Mouse (Mus musculus) forebrain, embryonic 16.5 days (tissue): ENCODE data around the gene Tial1. TPM values are rescaled to one million over a fixed set of nuclear protein-coding genes. Genes with fewer than 3 reads are reported as not detected.

ENCODE experiments used
- ATAC-seq: fragments of 200-750 bp; cut with Nextera tagmentation; 2 replicates; pipeline ENCODE4 v1.8.0; 2017; ENCODE audit warnings: mild to moderate bottlenecking, moderate library complexity
- H3K27ac ChIP-seq: fragments of 300-500 bp; sonication (generic); 2 replicates; pipeline ENCODE4 v1.5.1; 2014; ENCODE audit warnings: low read length, control low read depth
- H3K27me3 ChIP-seq: fragments of 300-500 bp; sonication (generic); replicated peaks from 2 replicates; pipeline ENCODE4 v1.6.1; 2014; ENCODE audit warnings: low read length; ENCODE audit not compliant: control insufficient read depth, insufficient read depth
- H3K36me3 ChIP-seq: fragments of 300-500 bp; sonication (generic); 2 replicates; pipeline ENCODE4 v1.6.1; 2014; ENCODE audit not compliant: control insufficient read depth, insufficient read depth
- H3K4me1 ChIP-seq: fragments of 300-500 bp; sonication (generic); replicated peaks from 2 replicates; pipeline ENCODE4 v1.6.1; 2014; ENCODE audit warnings: low read length; ENCODE audit not compliant: control insufficient read depth, insufficient read depth
- H3K4me2 ChIP-seq: fragments of 300-500 bp; sonication (generic); 2 replicates; pipeline ENCODE4 v1.6.1; 2014; ENCODE audit warnings: mild to moderate bottlenecking, low read length, control low read depth
- H3K4me3 ChIP-seq: fragments of 300-500 bp; sonication (generic); replicated peaks from 2 replicates; pipeline ENCODE4 v1.5.1; 2014; ENCODE audit warnings: mild to moderate bottlenecking, low read length, control low read depth
- H3K9ac ChIP-seq: fragments of 300-500 bp; sonication (generic); replicated peaks from 2 replicates; pipeline ENCODE4 v1.6.1; 2014; ENCODE audit warnings: low read depth, low read length, control low read depth
- H3K9me3 ChIP-seq: fragments of 300-500 bp; sonication (generic); 2 replicates; pipeline ENCODE4 v1.6.1; 2016; ENCODE audit warnings: low read length; ENCODE audit not compliant: control insufficient read depth
- WGBS: fragments of 180-500 bp; shearing (Covaris S2); extraction: QIAGEN DNeasy Blood & Tissue Kit; methylation state at CpG from one replicate; pipeline ENCODE4 v1.1.7; 2014; 5-methylcytosine and 5-hydroxymethylcytosine counted together
- polyA plus RNA-seq: library from polyadenylated mRNA; unstranded; fragments of >200 nt; fragmentation: Nextera tagmentation; extraction: Ambion mirVana; gene quantifications from 2 replicates; pipeline ENCODE4 v1.2.1, GENCODE M21; 2015

Tial1 gene
- polyA plus RNA-seq, 1 experiment from 2014 or later = 33.0 TPM

GRCm38 (mm10) chr7:128419690-128420089 is 41.8 kb downstream of the Tial1 start:
- no peak overlapping the region for H3K4me3 ChIP-seq
- H3K4me1 ChIP-seq = peaks cover 15% of the 10 kb centered on the region
- no peak overlapping the region for H3K9ac ChIP-seq
- ATAC-seq = no peak
- H3K27ac ChIP-seq = no peak overlapping the region
- H3K4me2 ChIP-seq = no peak overlapping the region
- H3K9me3 ChIP-seq = no peaks in the 10 kb centered on the region
- peaks cover 48% of the 10 kb centered on the region for H3K27me3 ChIP-seq
- H3K36me3 ChIP-seq = no peaks in the 10 kb centered on the region
- 1% methylated on average over 9 of the region's 9 CpGs for WGBS

DNA sequence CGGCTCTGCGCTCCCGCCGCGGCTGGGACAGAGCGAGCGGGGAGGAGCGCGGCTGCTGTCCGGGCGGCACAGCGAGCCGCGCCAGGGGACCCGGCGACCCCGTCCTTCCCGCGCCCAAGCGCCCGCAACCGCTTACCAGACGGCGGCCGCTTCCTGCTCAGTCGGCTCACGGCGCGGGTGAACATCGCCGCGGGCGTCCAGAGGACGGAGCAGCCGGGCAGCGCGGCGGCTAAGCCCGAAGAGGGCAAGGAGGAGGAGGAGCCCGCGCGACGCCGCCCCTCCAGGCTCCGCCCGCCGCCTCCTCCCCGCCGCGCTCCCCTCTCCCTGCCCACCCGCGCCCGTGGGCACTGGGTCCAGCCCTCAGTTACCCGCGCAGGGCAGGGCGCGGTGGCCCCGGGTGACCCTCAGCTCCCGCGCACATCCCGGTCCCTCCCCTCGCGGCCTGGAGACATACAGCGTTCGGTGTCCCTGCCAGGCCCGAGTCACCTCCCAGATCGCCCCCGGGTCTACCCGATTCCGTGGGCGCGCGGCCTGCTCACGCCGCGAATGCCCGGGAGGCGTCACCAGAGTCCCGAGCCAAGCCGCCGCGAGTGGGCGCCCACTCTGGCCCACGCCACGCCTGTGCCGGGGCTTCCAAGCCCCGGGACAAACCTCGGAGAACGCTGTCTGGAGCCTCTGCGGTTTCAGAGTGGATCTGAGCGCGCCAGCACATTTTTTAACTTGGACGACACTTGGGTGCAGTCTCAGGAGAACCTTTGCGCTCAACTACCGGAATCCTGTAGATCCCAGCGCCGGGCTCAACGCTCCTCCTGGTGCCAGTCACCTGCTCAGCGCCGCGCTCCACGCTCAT is 43.4 kb downstream of the Tial1 start, which contains the start of gene Rgs10:
Gene Rgs10, minus strand, starts transcription at position 829 of the 850 bp plus-strand sequence.
- peak; percentile 86 for ATAC-seq
- peaks cover 15% of the 10 kb centered on the region for H3K4me1 ChIP-seq
- H3K9me3 ChIP-seq = no peaks in the 10 kb centered on the region
- H3K36me3 ChIP-seq = no peaks in the 10 kb centered on the region
- peaks cover 48% of the 10 kb centered on the region for H3K27me3 ChIP-seq
- peak within 1 kb of the TSS; percentile 76 for H3K4me3 ChIP-seq
- H3K27ac ChIP-seq = no peak within 1 kb of the TSS
- peak within 1 kb of the TSS; percentile 96 for H3K4me2 ChIP-seq
- H3K9ac ChIP-seq = peak within 1 kb of the TSS; percentile 69
- WGBS = under 1% methylated on average over 72 of the region's 102 CpGs

- Histone ChIP-seq H3K9me3 (no peaks in the 10 kb centered on the region), H3K27ac (no peak overlapping the region), H3K4me2 (peak overlapping the region; percentile 96), H3K4me3 (peak overlapping the region; percentile 76), H3K9ac (peak overlapping the region; percentile 69), H3K4me1 (peaks cover 15% of the 10 kb centered on the region), H3K36me3 (no peaks in the 10 kb centered on the region), H3K27me3 (peaks cover 48% of the 10 kb centered on the region)
- 3% methylated on average over 32 of the region's 32 CpGs for WGBS
- ATAC-seq = peak; percentile 32; the same call in 1 of the 2 replicates
Observed at GRCm38 (mm10) chr7:128417226-128417929, 44.1 kb downstream of the Tial1 start.

- Histone ChIP-seq H3K4me2 (no peak overlapping the region), H3K4me1 (peaks cover 15% of the 10 kb centered on the region), H3K4me3 (peak overlapping the region; percentile 76), H3K27me3 (peaks cover 44% of the 10 kb centered on the region), H3K27ac (no peak overlapping the region), H3K36me3 (no peaks in the 10 kb centered on the region), H3K9me3 (no peaks in the 10 kb centered on the region), H3K9ac (no peak overlapping the region)
- no peak for ATAC-seq
- WGBS = 61% methylated on average over 6 of the region's 6 CpGs
Observed at GRCm38 (mm10) chr7:128416664-128417063, 44.9 kb downstream of the Tial1 start.

DNA sequence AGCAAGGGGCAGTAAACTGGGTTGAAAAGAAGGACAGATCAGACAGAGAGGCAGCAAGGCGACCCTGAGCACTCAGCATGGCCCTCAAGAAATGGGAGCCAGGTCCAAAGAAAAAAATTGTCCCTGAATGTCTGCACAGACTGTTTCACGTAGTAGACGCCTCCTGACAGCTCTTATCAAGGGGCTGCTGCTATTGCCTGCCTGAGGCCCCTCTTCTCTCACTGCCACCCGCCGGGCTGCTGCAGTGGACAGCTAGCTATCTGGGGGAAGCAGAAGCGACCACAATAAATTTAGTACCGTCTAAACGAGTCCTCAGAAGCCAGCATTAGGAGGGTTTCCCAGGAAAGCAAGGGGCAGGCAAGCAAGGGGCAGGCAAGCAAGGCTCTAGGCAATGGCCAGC is 47.1 kb downstream of the Tial1 start:
- 53% methylated on average over 8 of the region's 8 CpGs for WGBS
- no peak overlapping the region for H3K27ac ChIP-seq
- H3K9me3 ChIP-seq = no peaks in the 10 kb centered on the region
- no peak overlapping the region for H3K4me3 ChIP-seq
- no peak overlapping the region for H3K9ac ChIP-seq
- peaks cover 30% of the 10 kb centered on the region for H3K27me3 ChIP-seq
- peaks cover 15% of the 10 kb centered on the region for H3K4me1 ChIP-seq
- no peak overlapping the region for H3K4me2 ChIP-seq
- ATAC-seq = no peak
- no peaks in the 10 kb centered on the region for H3K36me3 ChIP-seq

DNA sequence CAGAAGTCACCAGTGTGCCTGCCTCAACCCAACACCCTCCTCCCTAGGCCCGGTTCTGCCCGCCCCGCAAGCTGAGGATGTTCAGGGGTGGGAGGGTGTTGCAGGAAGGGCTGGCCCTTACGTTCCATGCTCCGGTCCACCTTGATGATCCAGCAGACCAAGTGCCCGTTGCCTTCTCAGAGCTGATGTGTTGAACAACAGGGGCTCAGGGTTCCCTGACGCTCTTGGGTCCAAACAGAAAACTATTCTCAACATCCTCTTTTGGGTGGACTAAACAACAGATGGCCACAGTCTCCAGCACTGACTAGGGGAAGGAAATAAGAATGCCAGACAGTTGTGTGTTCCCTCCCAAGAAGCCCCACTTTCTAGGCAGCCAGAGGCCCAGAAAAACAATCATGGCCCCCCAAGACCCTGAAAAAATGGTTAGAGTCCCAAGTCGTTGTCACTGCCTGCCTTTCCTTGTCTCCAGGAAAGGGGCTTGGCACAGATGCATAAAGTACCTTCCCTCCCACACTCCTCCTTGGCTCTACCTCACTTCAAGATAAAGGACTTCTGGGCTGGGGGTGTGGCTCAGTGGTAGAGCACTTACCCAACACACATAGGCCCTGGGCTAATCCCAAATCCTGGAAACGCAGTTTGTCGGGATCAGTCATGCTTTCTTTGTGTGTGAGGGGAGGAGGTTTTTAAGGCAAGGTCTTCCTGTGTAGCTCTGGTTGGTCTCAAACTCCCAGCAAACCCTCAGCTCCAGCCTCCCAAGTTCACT is 49.3 kb downstream of the Tial1 start:
- H3K4me1 ChIP-seq = peaks cover 3% of the 10 kb centered on the region
- H3K36me3 ChIP-seq = no peaks in the 10 kb centered on the region
- no peaks in the 10 kb centered on the region for H3K9me3 ChIP-seq
- 60% methylated on average over 10 of the region's 10 CpGs for WGBS
- H3K27me3 ChIP-seq = peaks cover 20% of the 10 kb centered on the region
- H3K9ac ChIP-seq = no peak overlapping the region
- no peak for ATAC-seq
- no peak overlapping the region for H3K4me2 ChIP-seq
- H3K27ac ChIP-seq = no peak overlapping the region
- no peak overlapping the region for H3K4me3 ChIP-seq

GRCm38 (mm10) chr7:128410708-128411413 is 50.7 kb downstream of the Tial1 start:
- no peak overlapping the region for H3K4me3 ChIP-seq
- peaks cover 7% of the 10 kb centered on the region for H3K27me3 ChIP-seq
- H3K27ac ChIP-seq = no peak overlapping the region
- 77% methylated on average over 11 of the region's 11 CpGs for WGBS
- no peak overlapping the region for H3K9ac ChIP-seq
- no peaks in the 10 kb centered on the region for H3K4me1 ChIP-seq
- no peak for ATAC-seq
- no peak overlapping the region for H3K4me2 ChIP-seq
- no peaks in the 10 kb centered on the region for H3K36me3 ChIP-seq
- no peaks in the 10 kb centered on the region for H3K9me3 ChIP-seq

GRCm38 (mm10) chr7:128408265-128408664 is 53.3 kb downstream of the Tial1 start:
- WGBS = 96% methylated on average over 5 of the region's 5 CpGs
- no peaks in the 10 kb centered on the region for H3K36me3 ChIP-seq
- no peaks in the 10 kb centered on the region for H3K27me3 ChIP-seq
- no peaks in the 10 kb centered on the region for H3K9me3 ChIP-seq
- H3K4me1 ChIP-seq = no peaks in the 10 kb centered on the region
- no peak overlapping the region for H3K4me3 ChIP-seq
- H3K9ac ChIP-seq = no peak overlapping the region
- H3K4me2 ChIP-seq = no peak overlapping the region
- no peak for ATAC-seq
- no peak overlapping the region for H3K27ac ChIP-seq
